Mouse (Mus musculus): ENCODE results near the gene Zfp944. TPM values are rescaled to one million over a fixed set of nuclear protein-coding genes. Genes with fewer than 3 reads are reported as not detected.
"Not testable (repeated sequence)": the region's sequence is repeated elsewhere in the genome, so short reads cannot be mapped to it uniquely, and the experiment has no call there.

Zfp944 gene
- polyA plus RNA-seq, 1 experiment from 2014 or later: 9.6 TPM

- Histone ChIP-seq H3K27ac (ENCODE audit: low read depth, low read length) (peak within 1 kb of the TSS; percentile 88), H3K4me2 (replicated peaks; ENCODE audit: low read depth) (peak within 1 kb of the TSS; percentile 66), H3K4me3 (ENCODE audit: low read depth, low read length) (peak within 1 kb of the TSS; percentile 58), H3K9ac (ENCODE audit: low read depth, low read length) (peak within 1 kb of the TSS; percentile 62)
- not testable (repeated sequence) for H3K4me1 ChIP-seq (replicated peaks; ENCODE audit: control insufficient read depth, insufficient read depth, low read length); H3K9me3 ChIP-seq (ENCODE audit: control insufficient read depth); H3K36me3 ChIP-seq (ENCODE audit: control insufficient read depth, insufficient read depth); H3K27me3 ChIP-seq (replicated peaks; ENCODE audit: control insufficient read depth, insufficient read depth, low read length)
- peak; percentile 44 for TF ChIP-seq CTCF (IDR thresholded peaks at IDR 0.05; ENCODE audit: low read depth)
- peak; percentile 99 for ATAC-seq
- 0% methylated on average over 20 of the region's 20 CpGs for WGBS
These were observed 46.4 kb downstream of the Zfp944 start, which contains the start of gene CT030661.1 for GRCm38 (mm10) chr17:22314730-22315226. Gene CT030661.1, minus strand, starts transcription at chr17:22314837.

GRCm38 (mm10) chr17:22314219-22314618, 47.0 kb downstream of the Zfp944 start:
- H3K4me3 ChIP-seq (ENCODE audit: low read depth, low read length): peak overlapping the region; percentile 58
- not testable (repeated sequence) for H3K4me1 ChIP-seq (replicated peaks; ENCODE audit: control insufficient read depth, insufficient read depth, low read length); H3K27me3 ChIP-seq (replicated peaks; ENCODE audit: control insufficient read depth, insufficient read depth, low read length); H3K9me3 ChIP-seq (ENCODE audit: control insufficient read depth); H3K36me3 ChIP-seq (ENCODE audit: control insufficient read depth, insufficient read depth)
- 0% methylated on average over 3 of the region's 3 CpGs for WGBS
- H3K27ac ChIP-seq (ENCODE audit: low read depth, low read length): peak overlapping the region; percentile 88
- H3K9ac ChIP-seq (ENCODE audit: low read depth, low read length): peak overlapping the region; percentile 62; the same call in 1 of the 2 replicates
- peak; percentile 62 for ATAC-seq
- H3K4me2 ChIP-seq (replicated peaks; ENCODE audit: low read depth): peak overlapping the region; percentile 66

Other genes with a start within 250 kb of the Zfp944 start
- 2.3 and 2.6 TPM in 2 replicates for gene Zfp947, start 195.2 kb downstream of the Zfp944 start, polyA plus RNA-seq (2015; fragmentation: Nextera tagmentation; extraction: Ambion mirVana)
- 3.6 TPM in 2 replicates for gene Zfp994, start 135.8 kb downstream of the Zfp944 start, polyA plus RNA-seq (2015; fragmentation: Nextera tagmentation; extraction: Ambion mirVana)
- 11.3 and 12.4 TPM in 2 replicates for gene CT030661.1, start 46.6 kb downstream of the Zfp944 start, polyA plus RNA-seq (2015; fragmentation: Nextera tagmentation; extraction: Ambion mirVana)
- 5.7 and 7.6 TPM in 2 replicates for gene Zfp758, start 53 bp upstream of the Zfp944 start, polyA plus RNA-seq (2015; fragmentation: Nextera tagmentation; extraction: Ambion mirVana)
- 11.2 and 11.4 TPM in 2 replicates for gene Zfp946, start 62.8 kb upstream of the Zfp944 start, polyA plus RNA-seq (2015; fragmentation: Nextera tagmentation; extraction: Ambion mirVana)
- gene Vmn2r111, start 212.1 kb upstream of the Zfp944 start, polyA plus RNA-seq (2015; fragmentation: Nextera tagmentation; extraction: Ambion mirVana): not detected in 2 replicates
- not detected in 2 replicates for gene Vmn2r112, start 239.6 kb upstream of the Zfp944 start, polyA plus RNA-seq (2015; fragmentation: Nextera tagmentation; extraction: Ambion mirVana)

Data from intestine, postnatal 0 days (tissue).